Mouse (Mus musculus): ENCODE data around the gene Slc37a1.

DNA sequence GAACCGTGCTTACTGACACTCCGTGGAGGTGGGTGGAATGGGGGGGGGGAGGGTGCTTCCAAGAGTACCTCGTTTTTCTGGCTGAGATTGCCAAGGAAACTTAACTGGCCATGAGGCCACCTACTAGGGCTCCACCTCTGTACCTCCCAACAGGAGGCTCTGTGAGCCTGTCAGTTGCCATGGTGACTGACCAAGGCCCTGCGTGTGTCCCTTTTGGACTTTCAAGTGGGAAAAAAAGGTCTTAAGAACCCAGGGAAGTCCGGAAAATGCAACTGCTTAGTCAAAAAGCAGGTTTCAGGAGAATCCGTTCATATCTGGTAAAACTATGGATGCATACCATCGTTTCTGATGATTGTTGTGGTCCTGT lies 3.9 kb upstream of the Slc37a1 start:
- TF ChIP-seq CTCF (IDR thresholded peaks at IDR 0.05; ENCODE audit: control insufficient read depth, insufficient read depth, low read length) = no peak
- no peak for TF ChIP-seq POLR2A (IDR thresholded peaks at IDR 0.05; ENCODE audit: borderline replicate concordance, control insufficient read depth, low read depth, low read length)

Measured in bone marrow, adult 2 months (tissue).